Mouse (Mus musculus): ENCODE measurements around the gene Ip6k2.

- TF ChIP-seq EP300 (IDR thresholded peaks at IDR 0.05; ENCODE audit: low read depth) (no peak), CTCF (IDR thresholded peaks at IDR 0.05; ENCODE audit: low read depth) (no peak)
Measured at GRCm38 (mm10) chr9:108809723-108810122, 26.1 kb downstream of the Ip6k2 start.

All from heart, postnatal 0 days (tissue).